Mouse (Mus musculus): ENCODE measurements around the gene Tmc7. TPM values are rescaled to one million over a fixed set of nuclear protein-coding genes. Genes with fewer than 3 reads are reported as not detected.

The Tmc7 gene
- polyA plus RNA-seq, 1 experiment from 2014 or later = not detected

GRCm38 (mm10) chr7:118554290-118554689 is 30.2 kb downstream of the Tmc7 start:
- Histone ChIP-seq H3K4me3 (ENCODE audit: inconsistent target) (no peak overlapping the region), H3K36me3 (ENCODE audit: inconsistent target) (no peaks in the 10 kb centered on the region), H3K79me2 (ENCODE audit: inconsistent target) (no peaks in the 10 kb centered on the region), H3K27ac (no peak overlapping the region)
- 95% methylated on average over 2 of the region's 2 CpGs for WGBS (ENCODE audit: missing documents)

GRCm38 (mm10) chr7:118553881-118554280 is 30.7 kb downstream of the Tmc7 start:
- WGBS (ENCODE audit: missing documents) = 96% methylated on average over 4 of the region's 4 CpGs
- Histone ChIP-seq H3K4me3 (ENCODE audit: inconsistent target) (no peak overlapping the region), H3K79me2 (ENCODE audit: inconsistent target) (no peaks in the 10 kb centered on the region), H3K27ac (no peak overlapping the region), H3K36me3 (ENCODE audit: inconsistent target) (no peaks in the 10 kb centered on the region)

GRCm38 (mm10) chr7:118547451-118547850 is 37.1 kb downstream of the Tmc7 start:
- Histone ChIP-seq H3K27ac (no peak overlapping the region), H3K36me3 (ENCODE audit: inconsistent target) (no peaks in the 10 kb centered on the region), H3K79me2 (ENCODE audit: inconsistent target) (no peaks in the 10 kb centered on the region), H3K4me3 (ENCODE audit: inconsistent target) (no peak overlapping the region)
- WGBS (ENCODE audit: missing documents) = 83% methylated on average over 10 of the region's 10 CpGs

- H3K36me3 ChIP-seq (ENCODE audit: inconsistent target) = no peaks in the 10 kb centered on the region
- no peak overlapping the region for H3K27ac ChIP-seq
- WGBS (ENCODE audit: missing documents) = 92% methylated on average over 4 of the region's 4 CpGs
- H3K4me3 ChIP-seq (ENCODE audit: inconsistent target) = no peak overlapping the region
- no peaks in the 10 kb centered on the region for H3K79me2 ChIP-seq (ENCODE audit: inconsistent target)
These were observed 40.4 kb downstream of the Tmc7 start for GRCm38 (mm10) chr7:118544128-118544527.

- 90% methylated on average over 4 of the region's 4 CpGs for WGBS (ENCODE audit: missing documents)
- Histone ChIP-seq H3K4me3 (ENCODE audit: inconsistent target) (no peak overlapping the region), H3K27ac (no peak overlapping the region), H3K79me2 (ENCODE audit: inconsistent target) (no peaks in the 10 kb centered on the region), H3K36me3 (ENCODE audit: inconsistent target) (no peaks in the 10 kb centered on the region)
These were observed 49.5 kb downstream of the Tmc7 start for GRCm38 (mm10) chr7:118535076-118535475.

GRCm38 (mm10) chr7:118534326-118534725 is 50.2 kb downstream of the Tmc7 start:
- Histone ChIP-seq H3K79me2 (ENCODE audit: inconsistent target) (no peaks in the 10 kb centered on the region), H3K4me3 (ENCODE audit: inconsistent target) (no peak overlapping the region), H3K36me3 (ENCODE audit: inconsistent target) (no peaks in the 10 kb centered on the region), H3K27ac (peak overlapping the region; percentile 17; the same call in 1 of the 2 replicates)
- 85% methylated on average over 3 of the region's 3 CpGs for WGBS (ENCODE audit: missing documents)

- H3K79me2 ChIP-seq (ENCODE audit: inconsistent target) = no peaks in the 10 kb centered on the region
- under 1% methylated on average over 31 of the region's 31 CpGs for WGBS (ENCODE audit: missing documents)
- H3K36me3 ChIP-seq (ENCODE audit: inconsistent target) = no peaks in the 10 kb centered on the region
- H3K27ac ChIP-seq = peak within 1 kb of the TSS; percentile 64
- peak within 1 kb of the TSS; percentile 62 for H3K4me3 ChIP-seq (ENCODE audit: inconsistent target)
These were observed 51.4 kb downstream of the Tmc7 start, which contains the start of gene Coq7 for GRCm38 (mm10) chr7:118533178-118533578. Gene Coq7 (minus strand): TSS chr7:118533356.

GRCm38 (mm10) chr7:118532519-118533177 is 51.9 kb downstream of the Tmc7 start:
- under 1% methylated on average over 30 of the region's 36 CpGs for WGBS (ENCODE audit: missing documents)
- Histone ChIP-seq H3K4me3 (ENCODE audit: inconsistent target) (peak overlapping the region; percentile 62), H3K36me3 (ENCODE audit: inconsistent target) (no peaks in the 10 kb centered on the region), H3K27ac (peak overlapping the region; percentile 64), H3K79me2 (ENCODE audit: inconsistent target) (no peaks in the 10 kb centered on the region)

GRCm38 (mm10) chr7:118526967-118527366 is 57.6 kb downstream of the Tmc7 start:
- H3K36me3 ChIP-seq (ENCODE audit: inconsistent target) = no peaks in the 10 kb centered on the region
- no peaks in the 10 kb centered on the region for H3K79me2 ChIP-seq (ENCODE audit: inconsistent target)
- no peak overlapping the region for H3K4me3 ChIP-seq (ENCODE audit: inconsistent target)
- no peak overlapping the region for H3K27ac ChIP-seq
- 82% methylated on average over 4 of the region's 4 CpGs for WGBS (ENCODE audit: missing documents)

- WGBS (ENCODE audit: missing documents) = 14% methylated on average over 5 of the region's 5 CpGs
- Histone ChIP-seq H3K79me2 (ENCODE audit: inconsistent target) (no peaks in the 10 kb centered on the region), H3K27ac (no peak overlapping the region), H3K4me3 (ENCODE audit: inconsistent target) (no peak overlapping the region), H3K36me3 (ENCODE audit: inconsistent target) (no peaks in the 10 kb centered on the region)
These were observed 62.5 kb downstream of the Tmc7 start for GRCm38 (mm10) chr7:118522077-118522476.

GRCm38 (mm10) chr7:118519661-118520060 is 64.9 kb downstream of the Tmc7 start:
- H3K79me2 ChIP-seq (ENCODE audit: inconsistent target) = no peaks in the 10 kb centered on the region
- WGBS (ENCODE audit: missing documents) = 82% methylated on average over 8 of the region's 8 CpGs
- no peak overlapping the region for H3K4me3 ChIP-seq (ENCODE audit: inconsistent target)
- H3K36me3 ChIP-seq (ENCODE audit: inconsistent target) = no peaks in the 10 kb centered on the region
- H3K27ac ChIP-seq = no peak overlapping the region

GRCm38 (mm10) chr7:118518687-118519086 is 65.8 kb downstream of the Tmc7 start:
- no peaks in the 10 kb centered on the region for H3K36me3 ChIP-seq (ENCODE audit: inconsistent target)
- WGBS (ENCODE audit: missing documents) = 5% methylated on average over 18 of the region's 18 CpGs
- H3K27ac ChIP-seq = no peak overlapping the region
- no peak overlapping the region for H3K4me3 ChIP-seq (ENCODE audit: inconsistent target)
- no peaks in the 10 kb centered on the region for H3K79me2 ChIP-seq (ENCODE audit: inconsistent target)

GRCm38 (mm10) chr7:118517819-118518218 is 66.7 kb downstream of the Tmc7 start:
- H3K36me3 ChIP-seq (ENCODE audit: inconsistent target) = no peaks in the 10 kb centered on the region
- no peaks in the 10 kb centered on the region for H3K79me2 ChIP-seq (ENCODE audit: inconsistent target)
- no peak overlapping the region for H3K4me3 ChIP-seq (ENCODE audit: inconsistent target)
- WGBS (ENCODE audit: missing documents) = 62% methylated on average over 2 of the region's 2 CpGs
- H3K27ac ChIP-seq = no peak overlapping the region

GRCm38 (mm10) chr7:118508556-118508955 is 76.0 kb downstream of the Tmc7 start:
- Histone ChIP-seq H3K27ac (no peak overlapping the region), H3K36me3 (ENCODE audit: inconsistent target) (no peaks in the 10 kb centered on the region), H3K4me3 (ENCODE audit: inconsistent target) (no peak overlapping the region), H3K79me2 (ENCODE audit: inconsistent target) (no peaks in the 10 kb centered on the region)
- WGBS (ENCODE audit: missing documents) = 84% methylated on average over 7 of the region's 7 CpGs

GRCm38 (mm10) chr7:118503844-118504243 is 80.7 kb downstream of the Tmc7 start:
- Histone ChIP-seq H3K27ac (no peak overlapping the region), H3K4me3 (ENCODE audit: inconsistent target) (no peak overlapping the region), H3K36me3 (ENCODE audit: inconsistent target) (no peaks in the 10 kb centered on the region), H3K79me2 (ENCODE audit: inconsistent target) (no peaks in the 10 kb centered on the region)
- 97% methylated on average over 4 of the region's 4 CpGs for WGBS (ENCODE audit: missing documents)

- Histone ChIP-seq H3K36me3 (ENCODE audit: inconsistent target) (no peaks in the 10 kb centered on the region), H3K79me2 (ENCODE audit: inconsistent target) (no peaks in the 10 kb centered on the region), H3K27ac (no peak overlapping the region), H3K4me3 (ENCODE audit: inconsistent target) (no peak overlapping the region)
- 93% methylated on average over 8 of the region's 8 CpGs for WGBS (ENCODE audit: missing documents)
These were observed 82.2 kb downstream of the Tmc7 start for GRCm38 (mm10) chr7:118502333-118502732.

Measured in macrophage (primary cell).